Mouse (Mus musculus): ENCODE measurements at regions not wholly inside any gene's neighbourhood (a gene's known extent, or its start where the extent isn't known, plus 50 kb on each side); places are given as distances from the start of the nearest gene placed in this dataset.
"Not testable (repeated sequence)": the region's sequence is repeated elsewhere in the genome, so short reads cannot be mapped to it uniquely, and the experiment has no call there.

GRCm38 (mm10) chr10:10185298-10185883 is 284.5 kb upstream of the Stxbp5 start:
- Histone ChIP-seq H3K27me3 (ENCODE audit: control insufficient read depth, insufficient read depth, low read length) (no peaks in the 10 kb centered on the region), H3K4me1 (ENCODE audit: control insufficient read depth, insufficient read depth, low read length) (no peaks in the 10 kb centered on the region), H3K27ac (ENCODE audit: control insufficient read depth, insufficient read depth, low read depth, low read length) (no peak overlapping the region), H3K36me3 (ENCODE audit: control insufficient read depth, insufficient read depth, low read length) (no peaks in the 10 kb centered on the region), H3K4me3 (ENCODE audit: control insufficient read depth, low read depth, low read length) (no peak overlapping the region)
- TF ChIP-seq POLR2A (IDR thresholded peaks at IDR 0.05; ENCODE audit: control insufficient read depth, low read depth, low read length) (no peak), CTCF (IDR thresholded peaks at IDR 0.05; ENCODE audit: control insufficient read depth, insufficient read depth, insufficient replicate concordance, low read depth, low read length) (no peak)

- no peak overlapping the region for H3K27ac ChIP-seq (ENCODE audit: control insufficient read depth, insufficient read depth, low read depth, low read length)
- no peak for TF ChIP-seq CTCF (IDR thresholded peaks at IDR 0.05; ENCODE audit: control insufficient read depth, insufficient read depth, insufficient replicate concordance, low read depth, low read length)
- no peaks in the 10 kb centered on the region for H3K27me3 ChIP-seq (ENCODE audit: control insufficient read depth, insufficient read depth, low read length)
- H3K36me3 ChIP-seq (ENCODE audit: control insufficient read depth, insufficient read depth, low read length), result no peaks in the 10 kb centered on the region
- H3K4me1 ChIP-seq (ENCODE audit: control insufficient read depth, insufficient read depth, low read length), result no peaks in the 10 kb centered on the region
- H3K4me3 ChIP-seq (ENCODE audit: control insufficient read depth, low read depth, low read length), result no peak overlapping the region
Measured at GRCm38 (mm10) chr10:10184386-10184785, 283.5 kb upstream of the Stxbp5 start.

DNA sequence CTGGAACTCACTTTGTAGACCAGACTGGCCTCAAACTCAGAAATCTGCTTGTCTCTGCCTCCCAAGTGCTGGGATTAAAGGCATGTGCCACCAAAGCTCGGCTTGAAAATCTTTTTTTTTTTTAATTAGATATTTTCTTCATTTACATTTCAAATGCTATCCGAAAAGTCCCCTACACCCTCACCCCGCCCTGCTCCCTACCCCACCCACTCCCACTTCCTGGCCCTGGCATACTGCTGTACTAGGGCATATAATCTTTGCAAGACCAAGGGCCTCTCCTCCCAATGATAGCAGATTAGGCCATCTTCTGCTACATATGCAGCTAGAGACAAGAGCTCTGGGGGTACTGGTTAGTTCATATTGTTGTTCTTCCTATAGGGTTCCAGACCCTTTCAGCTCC is 276.2 kb upstream of the Stxbp5 start:
- H3K4me1 ChIP-seq (ENCODE audit: control insufficient read depth, insufficient read depth, low read length); H3K27me3 ChIP-seq (ENCODE audit: control insufficient read depth, insufficient read depth, low read length); H3K4me3 ChIP-seq (ENCODE audit: control insufficient read depth, low read depth, low read length); H3K27ac ChIP-seq (ENCODE audit: control insufficient read depth, insufficient read depth, low read depth, low read length); H3K36me3 ChIP-seq (ENCODE audit: control insufficient read depth, insufficient read depth, low read length): not testable (repeated sequence)
